Mouse (Mus musculus) Muller cell, postnatal 12 days (primary cell): Measurements from ENCODE around the gene Trim17.
A peak's percentile ranks its signal among the peaks of the same experiment; 100 is the strongest.

Experiments
- DNase-seq: peaks from one replicate; pipeline ENCODE4 v3.0.0-alpha.2; 2015; ENCODE audit errors: inconsistent ontology term

The Trim17 gene

DNA sequence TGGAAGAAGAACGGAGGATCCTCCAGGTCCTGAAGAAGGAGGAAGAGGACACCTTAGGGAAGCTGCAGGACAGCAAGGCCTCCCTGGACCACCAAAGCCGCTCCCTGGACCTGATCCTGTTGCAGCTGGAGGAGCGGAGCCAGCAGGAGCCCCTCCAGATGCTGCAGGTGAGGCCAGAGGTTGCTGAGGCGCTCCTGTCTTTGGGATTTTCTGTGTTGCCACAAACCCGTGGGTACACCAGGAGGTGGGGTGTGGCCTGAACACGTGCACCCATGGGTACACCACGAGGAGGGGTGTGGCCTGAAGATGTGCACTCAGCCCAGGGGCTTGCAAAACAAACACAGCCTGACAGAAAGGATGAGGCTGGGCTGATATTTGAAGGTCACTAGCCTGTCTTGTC lies 14.1 kb downstream of the Trim17 start:
- DNase-seq: no peak

DNA sequence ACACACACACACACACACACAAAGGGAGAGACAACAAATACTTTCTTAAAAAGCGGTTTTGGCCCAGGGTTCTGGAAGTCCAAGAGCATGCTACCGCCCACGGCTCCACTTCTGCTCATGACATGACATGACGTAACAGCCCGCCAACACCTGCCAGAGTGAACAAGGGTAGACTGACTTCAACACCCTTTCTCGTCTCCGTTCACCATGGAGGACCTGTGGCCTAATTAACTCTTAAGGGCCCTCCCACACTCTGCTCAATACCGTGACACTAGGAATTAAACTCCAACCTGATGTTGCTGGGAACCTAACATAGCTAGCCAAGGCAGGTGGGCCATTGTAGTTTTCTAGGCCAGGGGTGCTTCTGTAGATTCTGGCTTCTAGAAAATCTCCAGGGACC lies 14.5 kb downstream of the Trim17 start:
- no peak for DNase-seq

DNA sequence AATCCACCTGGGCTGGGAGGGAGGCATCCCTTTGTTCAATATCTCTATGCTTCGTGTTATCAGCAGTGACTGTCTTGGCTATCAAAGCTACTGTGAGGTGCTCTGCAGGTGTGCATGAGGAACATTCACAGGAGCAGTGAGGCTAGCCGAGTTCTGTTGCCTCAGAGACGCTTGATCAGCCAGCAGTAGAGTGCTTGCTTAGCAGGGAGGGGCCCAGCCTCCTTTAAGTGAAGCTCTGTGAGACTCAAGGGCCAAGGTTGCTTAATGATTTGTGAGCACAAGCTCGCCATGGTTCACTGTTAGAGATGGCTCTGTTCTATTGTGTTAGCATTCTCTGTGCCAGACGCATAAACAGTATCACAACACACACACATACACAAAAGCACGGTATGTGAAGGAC lies 15.2 kb downstream of the Trim17 start:
- DNase-seq: no peak

DNA sequence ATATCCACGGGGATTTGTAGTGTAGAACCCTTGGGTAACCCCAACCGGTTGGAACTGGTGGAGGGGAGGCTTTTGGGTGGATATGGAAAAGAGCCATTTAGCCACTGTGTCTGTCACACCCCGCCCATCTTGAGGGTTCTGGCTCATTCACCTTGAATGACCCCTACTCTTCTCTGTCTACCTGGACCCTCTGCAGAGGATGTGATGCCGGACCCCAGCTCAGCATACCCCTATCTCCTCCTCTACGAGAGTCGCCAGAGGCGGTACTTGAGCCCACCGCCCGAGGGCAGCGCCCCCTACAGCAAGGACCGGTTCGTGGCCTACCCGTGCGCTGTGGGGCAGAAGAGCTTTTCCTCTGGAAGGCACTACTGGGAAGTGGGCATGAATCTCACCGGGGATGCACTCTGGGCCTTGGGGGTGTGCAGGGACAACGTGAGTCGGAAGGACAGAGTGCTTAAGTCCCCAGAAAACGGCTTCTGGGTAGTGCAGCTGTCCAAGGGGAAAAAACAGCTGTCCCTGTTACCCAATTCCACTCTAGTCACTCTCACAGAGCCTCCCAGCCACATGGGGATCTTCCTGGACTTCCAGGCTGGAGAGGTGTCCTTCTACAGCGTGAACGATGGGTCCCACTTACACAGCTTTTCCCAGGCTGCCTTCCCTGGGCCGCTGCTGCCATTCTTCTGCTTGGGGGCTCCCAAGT lies 16.5 kb downstream of the Trim17 start:
- no peak for DNase-seq

DNA sequence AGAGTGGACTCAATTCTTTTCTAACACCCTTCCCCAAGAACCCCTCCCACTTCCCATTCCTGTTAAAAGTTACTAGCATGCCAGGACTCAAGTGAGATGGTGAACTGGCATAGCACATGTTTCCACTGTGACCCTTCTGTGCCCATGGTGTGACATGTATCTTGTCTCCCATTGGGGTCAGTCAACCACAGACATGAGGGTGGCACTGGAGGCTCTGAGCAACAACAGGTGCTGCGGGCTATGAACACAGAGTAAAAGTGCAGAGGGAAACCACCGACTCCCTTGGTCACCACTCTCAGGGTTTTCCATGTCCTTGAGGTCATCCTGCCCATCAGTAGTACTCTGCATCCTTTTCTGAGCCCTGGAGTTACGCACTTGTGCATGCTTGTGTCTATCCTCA lies 17.3 kb downstream of the Trim17 start:
- no peak for DNase-seq

- no peak for DNase-seq
Observed at GRCm38 (mm10) chr11:58974414-58974813, 19.9 kb downstream of the Trim17 start.

GRCm38 (mm10) chr11:58977150-58977549 lies 22.7 kb downstream of the Trim17 start:
- DNase-seq: peak; percentile 35

- no peak for DNase-seq
Observed at GRCm38 (mm10) chr11:58977607-58978026, 23.1 kb downstream of the Trim17 start.

DNA sequence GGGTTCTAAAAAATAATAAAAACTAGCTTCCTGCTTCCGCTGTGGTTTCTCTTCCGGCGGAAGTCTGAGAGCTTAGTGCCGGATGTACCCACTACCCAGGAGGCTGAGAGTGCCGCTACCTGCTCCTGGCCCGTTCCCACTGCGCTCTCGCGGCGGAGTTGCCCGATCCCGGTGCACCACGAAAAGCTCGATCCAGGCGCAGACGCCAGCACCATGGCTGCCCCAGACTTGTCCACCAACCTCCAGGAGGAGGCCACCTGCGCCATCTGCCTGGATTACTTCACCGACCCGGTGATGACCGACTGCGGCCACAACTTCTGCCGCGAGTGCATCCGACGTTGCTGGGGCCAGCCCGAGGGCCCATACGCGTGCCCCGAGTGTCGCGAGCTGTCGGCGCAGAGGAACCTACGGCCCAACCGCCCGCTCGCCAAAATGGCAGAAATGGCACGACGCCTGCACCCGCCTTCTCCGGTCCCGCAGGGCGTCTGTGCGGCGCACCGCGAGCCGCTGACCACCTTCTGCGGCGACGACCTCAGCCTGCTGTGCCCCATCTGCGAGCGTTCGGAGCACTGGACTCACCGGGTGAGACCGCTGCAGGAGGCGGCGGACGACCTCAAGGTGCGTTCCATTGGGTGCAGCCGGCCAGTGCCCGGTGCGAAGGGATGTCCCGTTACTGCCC lies 23.7 kb downstream of the Trim17 start, which contains the start of gene Trim11:
Gene Trim11, plus strand, starts transcription at position 67 of the 679 bp plus-strand sequence.
- DNase-seq: peak; percentile 60

DNA sequence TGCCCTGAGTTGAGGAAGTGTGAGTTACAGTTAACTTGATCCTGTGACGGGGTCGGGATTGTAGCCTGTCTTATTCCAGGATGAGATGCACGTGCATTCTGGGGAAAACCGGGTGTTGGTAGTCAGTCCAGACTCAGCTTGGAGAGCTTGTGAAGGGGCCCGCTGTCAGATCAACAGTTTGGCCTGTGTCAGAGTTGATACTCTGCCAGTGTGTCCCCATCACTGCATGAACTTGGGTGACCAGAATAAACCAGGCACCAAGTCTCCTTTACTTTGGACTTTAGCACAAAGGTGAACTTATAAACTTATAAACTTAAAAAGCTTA lies 24.2 kb downstream of the Trim17 start:
- DNase-seq: no peak

- no peak for DNase-seq
Observed at GRCm38 (mm10) chr11:58979183-58979582, 24.7 kb downstream of the Trim17 start.

- DNase-seq: peak; percentile 37
Observed at GRCm38 (mm10) chr11:58979661-58980060, 25.2 kb downstream of the Trim17 start.

DNA sequence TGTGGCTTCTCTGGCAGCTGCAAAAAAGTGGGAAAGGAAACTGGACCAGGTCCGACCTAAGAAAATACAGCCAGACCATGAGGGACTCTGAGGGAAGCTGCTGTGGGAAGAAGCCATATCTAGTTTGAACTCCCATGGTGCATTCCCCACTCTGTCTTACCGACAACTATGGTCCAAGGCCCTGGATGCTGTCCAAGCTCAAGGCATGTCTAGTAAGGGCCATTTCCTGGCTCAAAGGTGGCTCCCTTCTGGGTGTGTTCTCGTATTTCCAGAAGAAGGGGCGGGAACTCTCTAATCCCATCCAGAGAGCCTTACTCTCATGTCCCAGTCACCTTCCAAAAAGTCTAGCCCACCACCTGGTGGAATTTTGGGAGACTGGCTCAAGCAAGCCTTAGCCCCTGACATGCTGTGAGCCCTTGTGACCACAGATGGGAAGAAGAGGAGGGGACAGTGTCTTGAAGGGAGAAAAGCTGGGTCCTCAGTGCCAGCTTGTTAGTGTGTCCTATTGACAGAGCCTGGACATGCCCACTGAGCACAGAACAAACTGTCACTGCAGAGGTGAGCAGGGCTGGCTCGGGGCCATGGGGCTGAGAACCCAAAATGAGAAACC lies 26.0 kb downstream of the Trim17 start:
- no peak for DNase-seq

DNA sequence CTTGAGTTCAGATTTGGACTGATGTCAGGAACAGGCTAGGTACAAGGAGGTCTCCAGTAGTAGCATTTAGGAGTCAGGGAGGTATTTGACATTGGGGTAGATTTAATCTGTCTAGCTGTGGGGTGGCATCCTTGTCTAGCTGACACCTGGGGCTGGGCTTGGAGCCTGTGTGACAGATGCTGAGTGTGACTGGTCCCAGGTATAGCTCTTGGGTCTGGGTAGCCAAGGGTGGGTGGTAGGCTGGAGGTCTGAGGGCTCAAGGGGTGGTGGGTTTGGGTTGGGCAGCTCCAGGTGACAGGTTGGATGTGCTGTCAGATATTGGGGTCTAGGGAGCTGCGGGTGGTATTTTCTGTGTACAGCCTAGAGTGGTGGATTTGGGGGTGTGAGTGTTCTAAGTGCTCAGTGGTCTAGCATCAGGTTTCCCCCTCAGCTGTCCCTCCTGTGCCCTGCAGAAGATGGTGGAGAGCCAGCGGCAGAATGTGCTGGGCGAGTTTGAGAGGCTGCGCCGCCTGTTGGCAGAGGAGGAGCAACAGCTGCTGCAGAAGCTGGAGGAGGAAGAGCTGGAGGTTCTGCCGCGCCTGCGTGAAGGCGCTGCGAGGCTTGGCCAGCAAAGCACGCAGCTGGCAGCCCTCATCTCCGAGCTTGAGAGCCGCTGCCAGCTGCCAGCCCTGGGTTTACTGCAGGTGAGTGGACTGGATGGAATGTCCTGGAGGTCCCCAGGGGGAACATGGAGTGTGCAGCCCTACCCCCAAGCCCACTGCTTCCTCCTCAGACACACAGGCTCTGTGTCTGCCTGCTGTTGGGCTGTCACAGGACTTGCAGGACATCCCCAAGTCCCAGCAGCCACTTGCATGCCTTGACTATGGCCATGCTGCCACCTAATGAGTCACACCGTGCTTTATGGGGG lies 27.3 kb downstream of the Trim17 start:
- DNase-seq: no peak

DNA sequence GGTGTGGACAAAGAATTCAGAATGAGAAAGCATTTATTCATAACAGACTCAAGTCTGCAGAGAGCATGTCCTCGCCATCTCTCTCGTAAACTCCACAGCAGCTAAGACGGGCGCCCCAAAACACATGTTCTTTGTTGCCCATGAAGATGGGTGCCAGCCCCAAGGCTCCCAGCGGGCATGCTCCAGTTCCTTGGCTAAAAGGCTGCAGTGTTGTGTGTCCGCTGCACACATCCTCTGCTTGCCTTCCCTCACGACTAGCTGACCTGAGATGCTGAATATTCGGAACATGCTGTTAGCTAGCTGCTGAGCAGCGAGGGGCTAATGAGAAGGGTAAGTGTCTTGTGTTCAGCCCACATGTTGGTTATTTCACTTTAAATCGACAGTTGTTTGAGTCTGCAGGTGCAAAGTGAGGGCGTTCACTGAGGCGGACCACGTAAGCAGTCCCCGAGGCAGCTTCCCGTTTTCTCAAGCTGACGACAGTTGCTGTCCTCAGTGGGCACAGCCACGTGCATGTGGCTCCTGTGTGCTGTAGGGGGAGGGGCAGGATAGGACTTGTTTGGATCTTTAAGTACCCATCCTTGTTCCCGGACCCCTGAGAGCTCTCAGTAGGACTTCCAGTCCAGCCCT lies 28.1 kb downstream of the Trim17 start:
- no peak for DNase-seq

- no peak for DNase-seq
Observed at GRCm38 (mm10) chr11:58983691-58984341, 29.3 kb downstream of the Trim17 start.

DNA sequence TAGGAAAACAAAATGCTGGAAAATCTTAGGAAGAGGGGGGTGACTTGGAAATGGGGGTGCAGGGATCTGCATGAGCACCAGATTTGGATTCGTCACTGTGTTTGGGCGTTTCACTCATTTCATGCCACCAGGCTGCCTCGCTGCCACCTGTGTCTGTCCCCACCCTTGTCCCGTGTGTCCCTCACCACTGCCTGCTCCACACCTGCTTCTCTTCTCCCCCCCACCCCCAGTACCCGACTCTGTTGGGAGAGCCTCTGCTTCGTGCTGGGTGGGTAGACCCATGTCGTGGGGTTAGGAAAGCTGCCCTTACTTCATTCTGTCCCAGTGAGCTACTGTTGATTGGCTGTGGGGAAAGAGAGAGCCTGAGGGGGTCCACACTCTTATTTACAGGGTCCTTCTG lies 30.2 kb downstream of the Trim17 start:
- no peak for DNase-seq

- DNase-seq: no peak
Observed at GRCm38 (mm10) chr11:58985299-58985917, 30.9 kb downstream of the Trim17 start.

DNA sequence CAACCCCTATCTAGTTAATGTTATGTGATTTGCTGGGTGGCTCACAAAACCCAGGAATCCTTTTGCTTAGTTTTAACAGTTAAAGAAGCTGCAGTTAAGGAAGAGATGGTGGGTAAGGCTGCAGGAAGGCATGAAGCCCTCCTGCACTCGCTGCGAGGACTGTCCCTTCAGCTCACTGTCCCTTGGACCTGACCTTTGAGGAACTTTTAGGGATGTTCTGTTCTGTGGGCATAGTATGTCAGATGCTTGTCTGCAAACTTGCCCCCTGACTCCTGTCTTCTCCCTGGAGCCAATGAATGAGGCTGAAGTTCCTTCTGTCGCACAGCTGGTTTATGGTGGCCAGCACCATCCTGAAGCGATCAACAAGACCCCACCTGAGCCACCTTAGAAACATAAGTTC lies 34.7 kb downstream of the Trim17 start:
- DNase-seq: no peak

DNA sequence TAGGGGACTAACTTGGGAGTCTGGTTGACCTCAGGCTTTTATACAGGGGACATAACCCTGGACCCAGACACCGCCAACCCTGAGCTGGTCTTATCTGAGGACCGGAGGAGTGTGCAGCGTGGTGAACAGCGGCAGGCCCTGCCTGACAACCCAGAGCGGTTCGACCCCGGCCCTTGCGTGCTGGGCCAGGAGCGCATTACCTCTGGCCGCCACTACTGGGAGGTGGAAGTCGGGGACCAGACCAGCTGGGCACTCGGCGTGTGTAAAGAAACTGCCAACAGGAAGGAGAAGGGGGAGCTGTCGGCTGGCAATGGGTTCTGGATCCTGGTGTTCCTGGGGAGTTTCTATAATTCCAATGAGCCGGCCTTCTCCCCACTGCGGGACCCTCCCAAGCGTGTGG lies 35.7 kb downstream of the Trim17 start:
- DNase-seq: no peak

GRCm38 (mm10) chr11:58990794-58991193 lies 36.3 kb downstream of the Trim17 start:
- DNase-seq: no peak
